Mouse (Mus musculus) intestine, embryonic 15.5 days (tissue): ENCODE measurements around the gene Huwe1. TPM values are rescaled to one million over a fixed set of nuclear protein-coding genes. Genes with fewer than 3 reads are reported as not detected.

Source experiments
- ATAC-seq: fragments of 200-750 bp; cut with Nextera tagmentation; 2 replicates; pipeline ENCODE4 v1.8.0; 2017; ENCODE audit warnings: moderate TSS enrichment, moderate library complexity
- H3K27ac ChIP-seq: fragments of 300-500 bp; sonication (generic); 2 replicates; pipeline ENCODE4 v1.5.1; 2015; ENCODE audit warnings: mild to moderate bottlenecking, inconsistent platforms
- H3K27me3 ChIP-seq: fragments of 300-500 bp; sonication (generic); replicated peaks from 2 replicates; pipeline ENCODE4 v1.6.1; 2015; ENCODE audit warnings: inconsistent platforms
- H3K36me3 ChIP-seq: fragments of 300-500 bp; sonication (generic); 2 replicates; pipeline ENCODE4 v1.6.1; 2015; ENCODE audit warnings: inconsistent platforms
- H3K4me1 ChIP-seq: fragments of 300-500 bp; sonication (generic); replicated peaks from 2 replicates; pipeline ENCODE4 v1.6.1; 2015; ENCODE audit warnings: inconsistent platforms
- H3K4me2 ChIP-seq: fragments of 300-500 bp; sonication (generic); replicated peaks from 2 replicates; pipeline ENCODE4 v1.6.1; 2015; ENCODE audit warnings: mild to moderate bottlenecking, inconsistent platforms
- H3K4me3 ChIP-seq: fragments of 300-500 bp; sonication (generic); replicated peaks from 2 replicates; pipeline ENCODE4 v1.5.1; 2015; ENCODE audit warnings: inconsistent platforms
- H3K9ac ChIP-seq: fragments of 300-500 bp; sonication (generic); 2 replicates; pipeline ENCODE4 v1.6.1; 2015; ENCODE audit warnings: inconsistent platforms
- H3K9me3 ChIP-seq: fragments of 300-500 bp; sonication (generic); 2 replicates; pipeline ENCODE4 v1.6.1; 2016; ENCODE audit warnings: inconsistent platforms
- WGBS: fragments of 180-500 bp; shearing (Covaris S2); methylation state at CpG from one replicate; pipeline ENCODE4 v1.1.7; 2015; 5-methylcytosine and 5-hydroxymethylcytosine counted together
- polyA plus RNA-seq: library from polyadenylated mRNA; unstranded; fragments of >200 nt; fragmentation: Nextera tagmentation; extraction: Ambion mirVana; gene quantifications from 2 replicates; pipeline ENCODE4 v1.2.1, GENCODE M21; 2015

Gene Huwe1
- polyA plus RNA-seq, 1 experiment from 2014 or later, result 40.5 TPM

DNA sequence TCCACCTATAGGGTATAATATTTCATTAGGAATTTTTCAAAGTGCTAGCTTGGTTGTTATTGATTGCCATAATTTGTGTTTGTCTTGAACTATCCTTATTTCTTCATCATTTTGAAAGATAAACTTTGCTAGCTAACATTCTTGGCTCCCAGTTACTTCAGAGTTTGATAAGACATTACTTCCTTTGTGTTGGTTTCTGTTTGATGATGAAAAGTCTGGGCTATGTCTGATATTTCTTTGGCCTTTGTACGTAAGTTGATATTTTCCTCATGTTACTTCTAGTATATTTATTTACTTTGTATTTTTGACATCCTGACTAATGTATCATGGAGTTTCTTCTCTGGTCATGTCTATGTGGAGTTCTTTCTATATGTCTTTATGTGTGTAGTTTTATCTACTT is 28.4 kb downstream of the Huwe1 start:
- WGBS, result 78% methylated on average over 1 of the region's 1 CpGs
- Histone ChIP-seq H3K36me3 (no peaks in the 10 kb centered on the region), H3K27ac (no peak overlapping the region), H3K9ac (no peak overlapping the region), H3K4me3 (no peak overlapping the region), H3K4me2 (no peak overlapping the region), H3K27me3 (no peaks in the 10 kb centered on the region), H3K4me1 (no peaks in the 10 kb centered on the region), H3K9me3 (no peaks in the 10 kb centered on the region)
- ATAC-seq, result no peak

DNA sequence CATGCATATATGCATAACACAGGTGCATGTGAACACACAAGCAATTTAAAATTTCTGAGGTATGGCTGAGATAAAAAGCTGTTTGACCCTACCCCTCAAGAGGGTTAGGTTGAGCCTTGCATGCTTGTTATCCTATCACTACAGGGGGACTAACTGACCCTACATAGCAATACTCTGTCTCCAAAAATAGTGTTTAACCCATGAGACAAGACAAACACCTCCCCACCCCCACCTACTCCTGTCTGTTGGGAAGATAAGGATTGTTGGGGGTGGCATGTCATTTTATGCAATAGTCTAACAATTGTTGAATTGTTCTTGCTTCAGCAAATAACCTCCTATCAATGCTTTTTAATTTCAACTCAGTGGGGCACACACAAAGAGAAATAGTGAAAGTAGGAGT is 30.7 kb downstream of the Huwe1 start:
- no peak overlapping the region for H3K4me2 ChIP-seq
- no peaks in the 10 kb centered on the region for H3K27me3 ChIP-seq
- H3K9me3 ChIP-seq, result no peaks in the 10 kb centered on the region
- no peak overlapping the region for H3K27ac ChIP-seq
- no peak overlapping the region for H3K4me3 ChIP-seq
- H3K36me3 ChIP-seq, result no peaks in the 10 kb centered on the region
- H3K9ac ChIP-seq, result no peak overlapping the region
- H3K4me1 ChIP-seq, result no peaks in the 10 kb centered on the region
- ATAC-seq, result no peak

GRCm38 (mm10) chrX:151832982-151833381 is 32.4 kb downstream of the Huwe1 start:
- Histone ChIP-seq H3K27me3 (no peaks in the 10 kb centered on the region), H3K9ac (no peak overlapping the region), H3K36me3 (no peaks in the 10 kb centered on the region), H3K4me3 (no peak overlapping the region), H3K27ac (no peak overlapping the region), H3K4me2 (no peak overlapping the region), H3K4me1 (no peaks in the 10 kb centered on the region), H3K9me3 (no peaks in the 10 kb centered on the region)
- ATAC-seq, result no peak

DNA sequence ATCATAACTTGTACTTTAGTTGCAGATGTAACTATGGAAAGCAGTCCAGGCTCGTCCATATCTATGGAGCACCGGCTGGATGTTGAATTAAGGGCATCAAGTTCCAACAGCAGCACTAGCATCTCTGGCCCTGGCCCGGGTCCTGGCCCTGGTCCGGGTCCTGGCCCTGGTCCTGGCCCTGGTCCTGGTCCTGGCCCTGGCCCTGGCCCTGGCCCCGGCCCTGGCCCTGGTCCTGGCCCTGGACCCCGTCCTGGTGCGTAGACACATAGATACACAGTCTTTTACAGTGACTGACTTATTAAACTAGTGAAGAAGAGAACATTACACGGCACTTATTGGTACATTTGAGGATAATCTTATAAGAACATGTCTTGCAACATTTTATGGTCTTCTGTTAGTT is 58.8 kb downstream of the Huwe1 start:
- no peak overlapping the region for H3K27ac ChIP-seq
- ATAC-seq, result no peak
- H3K4me2 ChIP-seq, result no peak overlapping the region
- no peak overlapping the region for H3K9ac ChIP-seq
- no peaks in the 10 kb centered on the region for H3K9me3 ChIP-seq
- no peaks in the 10 kb centered on the region for H3K36me3 ChIP-seq
- H3K4me3 ChIP-seq, result no peak overlapping the region
- H3K27me3 ChIP-seq, result no peaks in the 10 kb centered on the region
- WGBS, result 95% methylated on average over 8 of the region's 8 CpGs
- no peaks in the 10 kb centered on the region for H3K4me1 ChIP-seq

GRCm38 (mm10) chrX:151910692-151911091 is 110.1 kb downstream of the Huwe1 start:
- Histone ChIP-seq H3K27ac (no peak overlapping the region), H3K4me1 (no peaks in the 10 kb centered on the region), H3K27me3 (0 out of 2 replicates have a peak, but pooled peaks cover 4% of the 10 kb centered on the region), H3K9me3 (no peaks in the 10 kb centered on the region), H3K4me2 (no peak overlapping the region), H3K36me3 (0 out of 2 replicates have a peak, but pooled peaks cover 3% of the 10 kb centered on the region), H3K4me3 (no peak overlapping the region), H3K9ac (no peak overlapping the region)
- ATAC-seq, result no peak
- WGBS, result 83% methylated on average over 1 of the region's 1 CpGs

DNA sequence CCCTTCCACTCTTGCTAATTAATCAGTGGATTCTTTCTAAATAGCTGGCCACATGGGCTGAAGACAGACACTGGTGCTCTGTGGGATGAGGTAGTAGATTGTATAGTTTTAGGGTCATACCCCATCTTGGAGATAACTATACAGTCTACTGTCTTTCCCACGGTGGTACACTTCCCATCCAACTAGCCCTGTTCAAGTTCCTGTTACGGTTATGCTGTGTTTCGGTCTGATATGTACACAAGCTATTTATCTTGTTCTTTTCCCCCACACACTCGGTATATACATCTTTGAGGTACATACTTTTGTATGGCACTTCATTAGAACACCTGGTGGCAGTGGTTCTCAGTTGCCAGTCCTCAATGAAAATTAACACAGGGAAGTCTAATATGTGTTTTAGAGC is 111.7 kb downstream of the Huwe1 start:
- Histone ChIP-seq H3K4me3 (no peak overlapping the region), H3K27ac (no peak overlapping the region), H3K27me3 (peaks cover 8% of the 10 kb centered on the region; the same call in 1 of the 2 replicates), H3K36me3 (0 out of 2 replicates have a peak, but pooled peaks cover 3% of the 10 kb centered on the region), H3K9ac (no peak overlapping the region), H3K9me3 (no peaks in the 10 kb centered on the region), H3K4me2 (no peak overlapping the region), H3K4me1 (no peaks in the 10 kb centered on the region)
- no peak for ATAC-seq
- 73% methylated on average over 4 of the region's 4 CpGs for WGBS

DNA sequence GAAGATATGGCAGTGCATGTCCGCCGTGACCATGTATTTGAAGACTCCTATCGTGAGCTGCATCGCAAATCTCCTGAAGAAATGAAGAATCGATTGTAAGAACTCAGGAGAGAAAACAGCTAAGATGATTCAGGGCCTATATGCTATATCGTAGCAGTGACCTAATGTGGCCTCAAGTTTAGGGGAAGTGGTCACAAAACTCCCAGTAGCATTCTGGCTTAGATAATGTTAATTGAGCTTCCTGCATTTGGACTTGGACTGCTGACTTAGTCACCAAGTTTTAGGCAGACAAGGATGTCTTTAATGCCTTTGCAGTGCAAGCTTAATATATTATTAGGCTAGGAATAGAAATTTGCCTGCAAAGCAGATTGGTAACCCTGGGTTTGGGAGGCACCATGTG is 128.8 kb downstream of the Huwe1 start:
- H3K4me3 ChIP-seq, result no peak overlapping the region
- H3K9ac ChIP-seq, result no peak overlapping the region
- ATAC-seq, result no peak
- no peaks in the 10 kb centered on the region for H3K9me3 ChIP-seq
- H3K4me2 ChIP-seq, result no peak overlapping the region
- H3K27ac ChIP-seq, result no peak overlapping the region
- no peaks in the 10 kb centered on the region for H3K4me1 ChIP-seq
- H3K27me3 ChIP-seq, result no peaks in the 10 kb centered on the region
- H3K36me3 ChIP-seq, result peaks cover 5% of the 10 kb centered on the region; the same call in 1 of the 2 replicates
- WGBS, result 95% methylated on average over 6 of the region's 6 CpGs

DNA sequence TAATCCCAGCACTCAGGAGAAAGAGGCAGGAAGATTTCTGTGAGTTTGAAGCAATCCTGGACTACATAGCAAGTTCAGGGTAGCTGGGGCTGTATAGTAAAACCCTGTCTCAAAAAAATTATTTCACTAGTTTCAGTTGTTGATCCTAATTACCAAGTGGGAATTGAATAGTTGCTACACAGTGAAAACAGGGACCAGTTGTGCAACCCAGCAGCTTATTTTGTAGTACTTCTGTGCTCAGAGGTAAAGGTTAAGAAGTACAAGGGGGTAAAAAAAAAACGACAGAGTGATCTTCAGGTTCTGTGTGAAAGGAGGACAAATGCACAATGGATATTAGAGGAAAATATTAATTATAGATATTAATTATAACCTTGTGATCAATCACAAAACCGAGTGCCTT is 138.2 kb downstream of the Huwe1 start:
- no peak overlapping the region for H3K4me2 ChIP-seq
- ATAC-seq, result no peak
- no peaks in the 10 kb centered on the region for H3K4me1 ChIP-seq
- 45% methylated on average over 2 of the region's 2 CpGs for WGBS
- H3K9me3 ChIP-seq, result no peaks in the 10 kb centered on the region
- H3K4me3 ChIP-seq, result no peak overlapping the region
- no peaks in the 10 kb centered on the region for H3K27me3 ChIP-seq
- no peaks in the 10 kb centered on the region for H3K36me3 ChIP-seq
- no peak overlapping the region for H3K27ac ChIP-seq
- H3K9ac ChIP-seq, result no peak overlapping the region

- Histone ChIP-seq H3K27me3 (no peaks in the 10 kb centered on the region), H3K9ac (no peak overlapping the region), H3K4me2 (no peak overlapping the region), H3K36me3 (no peaks in the 10 kb centered on the region), H3K27ac (no peak overlapping the region), H3K4me1 (no peaks in the 10 kb centered on the region), H3K4me3 (no peak overlapping the region), H3K9me3 (no peaks in the 10 kb centered on the region)
- ATAC-seq, result no peak
- 30% methylated on average over 1 of the region's 1 CpGs for WGBS
These were observed 146.4 kb downstream of the Huwe1 start for GRCm38 (mm10) chrX:151946986-151947385.

DNA sequence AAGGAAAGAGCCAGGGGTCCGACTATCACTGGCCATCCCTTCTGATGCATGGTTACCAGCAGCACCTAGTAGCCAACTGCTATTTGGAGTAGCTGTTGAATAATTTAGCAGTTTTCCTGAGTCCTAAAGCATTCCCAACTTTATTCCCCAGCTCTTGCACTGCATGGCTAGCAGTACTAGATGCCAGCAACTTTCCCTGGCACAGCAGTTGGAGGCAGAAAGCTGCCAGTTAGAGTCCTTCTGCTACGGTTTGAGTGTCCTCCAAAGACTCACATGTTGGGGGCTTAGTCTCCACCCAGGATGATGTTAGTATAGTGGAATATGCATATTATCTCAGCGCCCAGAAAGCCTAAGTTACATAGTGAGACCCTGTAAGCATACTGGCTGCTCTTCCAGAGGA is 147.2 kb downstream of the Huwe1 start:
- no peak for ATAC-seq
- H3K36me3 ChIP-seq, result no peaks in the 10 kb centered on the region

GRCm38 (mm10) chrX:151950231-151950630 is 149.6 kb downstream of the Huwe1 start:
- no peak for ATAC-seq
- 45% methylated on average over 1 of the region's 1 CpGs for WGBS
- H3K9me3 ChIP-seq, result no peaks in the 10 kb centered on the region

More for the DNA sequence above, 147.2 kb downstream of the Huwe1 start:
- 74% methylated on average over 3 of the region's 3 CpGs for WGBS
- H3K4me1 ChIP-seq, result no peaks in the 10 kb centered on the region
- H3K4me2 ChIP-seq, result no peak overlapping the region
- no peak overlapping the region for H3K4me3 ChIP-seq
- no peak overlapping the region for H3K9ac ChIP-seq
- no peaks in the 10 kb centered on the region for H3K9me3 ChIP-seq
- no peaks in the 10 kb centered on the region for H3K27me3 ChIP-seq
- H3K27ac ChIP-seq, result no peak overlapping the region

DNA sequence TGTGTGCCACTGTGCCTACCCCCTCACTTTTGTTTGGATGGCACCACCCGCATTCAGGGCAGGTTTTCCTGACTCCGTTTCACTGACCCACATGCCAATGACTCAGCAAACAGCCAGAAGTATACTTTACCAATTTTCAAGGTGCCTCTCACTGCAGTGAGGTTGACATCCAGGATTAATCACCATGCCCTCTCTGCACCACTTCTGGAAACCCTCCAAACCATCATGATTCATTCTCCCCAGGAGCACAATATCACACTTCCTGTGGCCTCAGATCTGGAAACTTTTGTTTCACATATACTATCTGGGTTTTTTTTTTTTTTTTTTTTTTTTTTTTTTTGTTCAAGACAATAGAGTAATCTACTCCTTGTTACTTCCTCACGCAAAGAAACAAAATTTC is 150.6 kb downstream of the Huwe1 start:
- Histone ChIP-seq H3K4me1 (no peaks in the 10 kb centered on the region), H3K36me3 (no peaks in the 10 kb centered on the region), H3K27me3 (no peaks in the 10 kb centered on the region), H3K4me2 (no peak overlapping the region), H3K4me3 (no peak overlapping the region), H3K27ac (no peak overlapping the region), H3K9me3 (no peaks in the 10 kb centered on the region), H3K9ac (no peak overlapping the region)
- 66% methylated on average over 3 of the region's 3 CpGs for WGBS
- no peak for ATAC-seq

More at GRCm38 (mm10) chrX:151950231-151950630, 149.6 kb downstream of the Huwe1 start:
- no peak overlapping the region for H3K4me2 ChIP-seq
- no peak overlapping the region for H3K27ac ChIP-seq
- no peak overlapping the region for H3K9ac ChIP-seq
- H3K36me3 ChIP-seq, result no peaks in the 10 kb centered on the region
- H3K4me1 ChIP-seq, result no peaks in the 10 kb centered on the region
- H3K4me3 ChIP-seq, result no peak overlapping the region
- H3K27me3 ChIP-seq, result no peaks in the 10 kb centered on the region
